Mouse (Mus musculus) limb, embryonic 11.5 days (tissue): ENCODE data around the gene Ccm2l. TPM values are rescaled to one million over a fixed set of nuclear protein-coding genes. Genes with fewer than 3 reads are reported as not detected.

Experiments used
- ATAC-seq: fragments of 200-750 bp; cut with Nextera tagmentation; 2 replicates; pipeline ENCODE4 v1.8.0; 2017; ENCODE audit warnings: low read depth; ENCODE audit not compliant: insufficient number of reproducible peaks, low FRiP score, low TSS enrichment
- DNase-seq: peaks from one replicate; pipeline ENCODE4 v3.0.0-alpha.2; 2015; ENCODE audit warnings: low spot score
- H3K27ac ChIP-seq: fragments of 300-500 bp; sonication (generic); replicated peaks from 2 replicates; pipeline ENCODE4 v1.5.1; 2014; ENCODE audit warnings: low read depth, mild to moderate bottlenecking, low read length
- H3K27me3 ChIP-seq: fragments of 300-500 bp; sonication (generic); 2 replicates; pipeline ENCODE4 v1.6.1; 2014; ENCODE audit warnings: mild to moderate bottlenecking, low read length, mixed read lengths; ENCODE audit not compliant: control insufficient read depth, insufficient read depth
- H3K36me3 ChIP-seq: fragments of 300-500 bp; sonication (generic); 2 replicates; pipeline ENCODE4 v1.6.1; 2014; ENCODE audit warnings: mild to moderate bottlenecking, low read length, moderate library complexity, mixed read lengths; ENCODE audit not compliant: control insufficient read depth, insufficient read depth
- H3K4me1 ChIP-seq: fragments of 300-500 bp; sonication (generic); 2 replicates; pipeline ENCODE4 v1.6.1; 2014; ENCODE audit warnings: low read length, mixed read lengths; ENCODE audit not compliant: control insufficient read depth, insufficient read depth
- H3K4me2 ChIP-seq: fragments of 300-500 bp; sonication (generic); 2 replicates; pipeline ENCODE4 v1.6.1; 2014; ENCODE audit warnings: low read depth, mild to moderate bottlenecking, moderate library complexity; ENCODE audit not compliant: severe bottlenecking
- H3K4me3 ChIP-seq: fragments of 300-500 bp; sonication (generic); 2 replicates; pipeline ENCODE4 v1.5.1; 2014; ENCODE audit warnings: low read depth, low read length
- H3K9ac ChIP-seq: fragments of 300-500 bp; sonication (generic); 2 replicates; pipeline ENCODE4 v1.6.1; 2014; ENCODE audit warnings: mild to moderate bottlenecking, low read length
- H3K9me3 ChIP-seq: fragments of 300-500 bp; sonication (generic); 2 replicates; pipeline ENCODE4 v1.6.1; 2016; ENCODE audit warnings: low read length; ENCODE audit not compliant: control insufficient read depth
- WGBS: fragments of 180-500 bp; shearing (Covaris S2); extraction: QIAGEN DNeasy Blood & Tissue Kit; methylation state at CpG from one replicate; pipeline ENCODE4 v1.1.7; 2014; 5-methylcytosine and 5-hydroxymethylcytosine counted together
- polyA plus RNA-seq: library from polyadenylated mRNA; unstranded; fragments of >200 nt; fragmentation: Nextera tagmentation; extraction: Ambion mirVana; gene quantifications from 2 replicates; pipeline ENCODE4 v1.2.1, GENCODE M21; 2014

The Ccm2l gene
- polyA plus RNA-seq, 1 experiment from 2014 or later: 1.4 TPM

DNA sequence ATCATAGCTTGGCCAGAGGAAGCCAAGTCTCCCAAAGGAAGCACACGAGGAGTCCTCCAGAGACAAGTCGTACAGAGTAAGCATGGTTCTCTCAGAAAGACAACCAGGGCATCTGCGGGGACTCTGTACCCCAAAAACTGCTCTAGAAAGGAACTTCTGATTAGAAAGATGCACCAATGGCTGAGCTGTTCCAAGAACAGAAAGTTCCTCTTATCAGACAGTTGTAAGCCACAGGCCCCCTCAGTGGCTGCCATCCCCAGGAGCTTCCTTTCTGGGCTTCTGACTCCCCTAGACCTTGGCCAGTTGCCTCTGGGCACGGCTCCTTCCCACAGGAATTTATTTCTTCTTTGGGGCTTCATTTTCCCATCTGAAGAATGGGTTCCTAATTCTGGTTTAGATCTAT lies 49.9 kb downstream of the Ccm2l start:
- Histone ChIP-seq H3K9me3 (no peaks in the 10 kb centered on the region), H3K4me2 (no peak overlapping the region), H3K27me3 (no peaks in the 10 kb centered on the region), H3K4me3 (no peak overlapping the region), H3K36me3 (no peaks in the 10 kb centered on the region), H3K9ac (no peak overlapping the region), H3K4me1 (no peaks in the 10 kb centered on the region), H3K27ac (no peak overlapping the region)
- no peak for ATAC-seq
- no peak for DNase-seq
- WGBS: 80% methylated on average over 4 of the region's 4 CpGs

GRCm38 (mm10) chr2:153117051-153117486 lies 51.3 kb downstream of the Ccm2l start:
- no peaks in the 10 kb centered on the region for H3K4me1 ChIP-seq
- H3K27ac ChIP-seq: no peak overlapping the region
- DNase-seq (no peak), ATAC-seq (no peak)
- 88% methylated on average over 7 of the region's 7 CpGs for WGBS
- no peak overlapping the region for H3K9ac ChIP-seq
- H3K4me3 ChIP-seq: no peak overlapping the region
- H3K36me3 ChIP-seq: no peaks in the 10 kb centered on the region
- H3K4me2 ChIP-seq: no peak overlapping the region
- no peaks in the 10 kb centered on the region for H3K27me3 ChIP-seq
- H3K9me3 ChIP-seq: no peaks in the 10 kb centered on the region

DNA sequence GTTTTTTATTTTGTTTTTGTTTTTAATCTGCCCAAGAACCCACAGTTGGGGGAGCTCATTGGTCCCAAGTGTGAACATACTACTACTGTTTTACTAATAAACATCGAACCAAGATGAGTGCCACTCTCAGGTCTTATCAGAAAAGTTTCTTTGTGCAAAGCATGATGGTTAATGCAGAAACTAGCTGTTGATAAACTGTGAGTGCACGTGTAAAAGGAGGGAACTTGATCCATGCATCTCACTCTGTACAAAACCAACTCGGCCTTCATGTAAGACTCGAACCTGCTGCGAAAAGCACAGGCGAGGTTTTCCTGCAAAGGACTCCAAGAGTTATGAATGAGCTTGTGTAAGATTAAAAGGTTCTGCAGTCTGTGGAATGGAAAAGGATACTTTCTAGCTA lies 53.7 kb downstream of the Ccm2l start:
- H3K36me3 ChIP-seq: no peaks in the 10 kb centered on the region
- DNase-seq (no peak), ATAC-seq (no peak)
- H3K27ac ChIP-seq: no peak overlapping the region
- no peaks in the 10 kb centered on the region for H3K9me3 ChIP-seq
- WGBS: 90% methylated on average over 6 of the region's 6 CpGs
- H3K27me3 ChIP-seq: no peaks in the 10 kb centered on the region
- no peaks in the 10 kb centered on the region for H3K4me1 ChIP-seq
- H3K9ac ChIP-seq: no peak overlapping the region
- no peak overlapping the region for H3K4me2 ChIP-seq
- no peak overlapping the region for H3K4me3 ChIP-seq

- Histone ChIP-seq H3K9me3 (no peaks in the 10 kb centered on the region), H3K36me3 (no peaks in the 10 kb centered on the region), H3K9ac (no peak overlapping the region), H3K4me3 (no peak overlapping the region), H3K4me1 (no peaks in the 10 kb centered on the region), H3K27ac (no peak overlapping the region), H3K27me3 (no peaks in the 10 kb centered on the region), H3K4me2 (no peak overlapping the region)
- no peak for DNase-seq
- no peak for ATAC-seq
- 69% methylated on average over 8 of the region's 8 CpGs for WGBS
Measured at GRCm38 (mm10) chr2:153120126-153120525, 54.4 kb downstream of the Ccm2l start.

DNA sequence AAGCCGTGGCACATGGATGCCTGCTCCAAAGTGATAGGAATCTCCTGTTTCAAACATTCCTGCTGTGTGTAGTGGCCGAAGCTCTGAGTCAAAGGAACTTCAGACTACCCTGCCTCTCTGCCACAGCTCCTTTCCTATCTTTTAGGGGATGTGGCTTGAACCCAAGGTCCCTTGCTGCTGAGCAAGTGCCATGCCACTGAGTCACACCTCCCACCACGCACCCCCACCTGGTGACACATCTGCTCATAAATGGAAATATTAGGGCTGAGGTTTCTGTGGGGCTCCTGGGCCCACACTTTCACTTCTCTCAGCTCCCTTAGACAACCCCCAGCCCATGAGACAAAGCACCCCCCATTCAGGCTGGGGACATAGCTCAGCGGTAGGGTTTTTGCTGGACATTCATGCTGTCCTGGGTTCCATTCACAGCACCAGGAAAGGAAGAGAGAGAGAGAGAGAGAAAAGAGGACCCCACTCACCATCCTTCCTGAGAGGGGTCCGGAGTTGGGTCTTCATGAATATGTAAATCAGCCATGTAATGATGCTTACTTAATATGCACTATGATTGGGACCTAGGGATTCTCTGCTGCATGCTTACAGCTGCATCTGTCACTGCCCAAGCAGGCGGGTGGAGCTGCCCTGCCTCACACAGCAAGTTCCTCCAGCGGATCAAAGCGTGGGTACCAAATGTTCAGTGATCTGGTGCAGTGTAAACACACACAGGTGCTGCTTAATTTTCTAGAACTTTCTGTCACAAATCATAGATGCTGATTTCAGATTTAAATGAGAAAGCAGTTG lies 56.3 kb downstream of the Ccm2l start:
- no peak for DNase-seq
- Histone ChIP-seq H3K27me3 (no peaks in the 10 kb centered on the region), H3K27ac (no peak overlapping the region), H3K9me3 (no peaks in the 10 kb centered on the region), H3K4me3 (no peak overlapping the region), H3K9ac (no peak overlapping the region), H3K4me1 (no peaks in the 10 kb centered on the region), H3K36me3 (no peaks in the 10 kb centered on the region), H3K4me2 (no peak overlapping the region)
- no peak for ATAC-seq
- 78% methylated on average over 8 of the region's 8 CpGs for WGBS

DNA sequence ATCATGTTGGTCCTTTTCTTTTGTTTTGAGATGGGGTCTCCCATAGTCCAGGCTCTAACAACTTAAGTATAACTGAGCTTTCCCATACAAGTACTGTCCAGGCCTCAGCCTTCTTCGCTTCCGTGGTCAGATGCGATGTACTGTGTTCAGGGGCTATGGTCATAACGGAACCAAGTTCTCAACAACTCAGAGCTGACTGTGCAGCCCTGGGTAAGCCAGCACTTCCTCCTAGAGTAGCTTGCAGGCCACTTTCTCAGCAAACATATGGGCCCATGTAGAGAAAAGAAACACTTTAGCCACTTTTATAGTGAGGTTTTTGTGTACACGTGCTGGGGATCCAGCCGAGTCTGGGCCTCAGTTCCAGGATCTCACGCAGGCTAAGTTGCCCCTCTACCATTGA lies 56.9 kb downstream of the Ccm2l start:
- H3K27me3 ChIP-seq: no peaks in the 10 kb centered on the region
- DNase-seq (no peak), ATAC-seq (no peak)
- 91% methylated on average over 7 of the region's 7 CpGs for WGBS
- no peak overlapping the region for H3K27ac ChIP-seq
- no peaks in the 10 kb centered on the region for H3K4me1 ChIP-seq
- H3K9ac ChIP-seq: no peak overlapping the region
- H3K4me2 ChIP-seq: no peak overlapping the region
- H3K36me3 ChIP-seq: no peaks in the 10 kb centered on the region
- no peaks in the 10 kb centered on the region for H3K9me3 ChIP-seq
- no peak overlapping the region for H3K4me3 ChIP-seq

GRCm38 (mm10) chr2:153125875-153126274 lies 60.1 kb downstream of the Ccm2l start:
- H3K9me3 ChIP-seq: no peaks in the 10 kb centered on the region
- no peak overlapping the region for H3K4me3 ChIP-seq
- no peak overlapping the region for H3K27ac ChIP-seq
- DNase-seq (no peak), ATAC-seq (no peak)
- H3K9ac ChIP-seq: no peak overlapping the region
- WGBS: 54% methylated on average over 5 of the region's 5 CpGs
- no peaks in the 10 kb centered on the region for H3K27me3 ChIP-seq
- no peak overlapping the region for H3K4me2 ChIP-seq
- no peaks in the 10 kb centered on the region for H3K4me1 ChIP-seq
- H3K36me3 ChIP-seq: no peaks in the 10 kb centered on the region

DNA sequence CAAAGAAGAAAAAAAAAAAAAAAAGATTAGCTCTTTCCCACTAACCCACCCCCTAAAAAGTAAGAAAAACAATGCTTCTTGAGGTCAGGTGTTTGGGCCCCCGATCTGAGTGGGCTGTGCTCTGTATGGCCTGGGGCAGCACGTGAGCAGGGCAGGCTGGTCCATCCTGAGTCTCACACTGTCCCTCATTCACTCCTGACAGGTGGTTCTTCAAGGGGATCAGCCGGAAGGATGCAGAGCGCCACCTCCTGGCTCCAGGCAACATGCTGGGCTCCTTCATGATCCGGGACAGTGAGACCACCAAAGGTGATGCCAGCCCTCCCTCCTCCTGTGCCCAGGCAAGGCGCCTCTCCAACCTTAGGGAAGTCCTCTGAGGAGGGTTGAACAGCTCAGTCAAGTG lies 65.3 kb downstream of the Ccm2l start:
- Histone ChIP-seq H3K27me3 (no peaks in the 10 kb centered on the region), H3K4me3 (no peak overlapping the region), H3K9me3 (no peaks in the 10 kb centered on the region), H3K9ac (no peak overlapping the region), H3K27ac (no peak overlapping the region), H3K4me2 (no peak overlapping the region), H3K36me3 (no peaks in the 10 kb centered on the region), H3K4me1 (no peaks in the 10 kb centered on the region)
- DNase-seq (no peak), ATAC-seq (no peak)
- WGBS: 22% methylated on average over 6 of the region's 6 CpGs
